Mouse (Mus musculus): ENCODE results near the gene Uap1l1. TPM values are rescaled to one million over a fixed set of nuclear protein-coding genes. Genes with fewer than 3 reads are reported as not detected.
"Not testable (repeated sequence)": the region's sequence is repeated elsewhere in the genome, so short reads cannot be mapped to it uniquely, and the experiment has no call there.

Gene Uap1l1
- 7.4 and 10.1 TPM in 2 replicates for polyA plus RNA-seq (2016; fragmentation: Nextera tagmentation; extraction: Ambion mirVana)

DNA sequence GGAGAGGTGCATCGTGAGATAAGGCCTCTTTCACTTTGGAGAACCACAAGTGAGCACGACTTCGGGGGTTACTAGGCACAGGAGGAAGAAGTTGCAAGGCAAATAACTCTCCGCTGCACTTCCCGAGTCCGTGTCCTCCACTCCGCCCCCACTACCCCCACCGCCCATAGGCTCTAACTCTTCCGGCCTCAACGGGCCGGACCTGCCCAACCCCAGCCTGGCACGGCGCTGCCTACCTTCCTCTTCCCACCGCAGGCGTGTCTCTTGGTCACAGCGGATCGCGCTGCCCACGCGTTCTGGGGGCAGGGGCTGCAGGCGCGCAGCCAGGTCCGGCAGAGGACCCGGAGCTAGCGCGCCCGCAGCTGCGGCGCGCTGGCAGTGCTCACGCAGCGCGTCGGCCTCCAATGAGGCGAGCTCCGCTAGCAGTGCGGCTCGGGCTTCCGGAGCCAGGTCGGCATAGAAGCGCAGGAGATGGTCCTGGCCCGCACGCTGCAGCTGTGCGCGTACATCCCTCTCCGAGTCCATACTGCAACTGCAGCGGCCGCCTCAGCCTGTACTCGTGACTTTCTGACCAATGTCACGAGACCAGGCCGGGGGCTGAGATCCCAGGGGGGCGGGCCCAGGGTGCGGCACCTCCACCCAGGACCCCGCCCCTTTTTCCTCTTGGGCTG, at the start of gene Uap1l1:
Gene Uap1l1, minus strand, starts transcription at position 592 of the 671 bp plus-strand sequence.
- Histone ChIP-seq H3K4me1 (replicated peaks) (peaks cover 12% of the 10 kb centered on the region), H3K27ac (peak within 1 kb of the TSS; percentile 74), H3K4me3 (peak within 1 kb of the TSS; percentile 66), H3K9me3 (no peaks in the 10 kb centered on the region), H3K27me3 (ENCODE audit: insufficient read depth, poor library complexity, severe bottlenecking) (peaks cover 53% of the 10 kb centered on the region), H3K36me3 (no peaks in the 10 kb centered on the region)
- DNase-seq (ENCODE audit: low spot score) = peak; percentile 67
- under 1% methylated on average over 54 of the region's 54 CpGs for WGBS

DNA sequence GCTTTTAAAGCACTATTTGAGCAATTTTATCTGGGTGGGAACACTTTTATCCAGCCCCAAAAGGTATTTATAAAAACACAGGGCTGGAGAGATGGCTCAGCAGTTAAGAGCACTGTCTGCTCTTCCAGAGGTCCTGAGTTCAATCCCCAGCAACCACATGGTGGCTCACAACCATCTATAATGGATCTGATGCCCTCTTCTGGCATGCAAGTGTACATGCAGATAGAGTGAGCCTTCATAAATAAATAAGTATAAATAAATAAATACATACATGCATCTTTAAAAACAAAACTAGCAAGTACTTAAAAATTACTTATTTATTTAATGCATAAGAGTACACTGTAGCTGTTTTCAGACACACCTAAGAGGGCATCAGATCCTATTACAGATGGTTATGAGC, 48.0 kb upstream of the Uap1l1 start:
- not testable (repeated sequence) for DNase-seq (ENCODE audit: low spot score); H3K27ac ChIP-seq; H3K9me3 ChIP-seq; H3K4me3 ChIP-seq; H3K27me3 ChIP-seq (ENCODE audit: insufficient read depth, poor library complexity, severe bottlenecking)
- peaks cover 18% of the 10 kb centered on the region for H3K36me3 ChIP-seq
- H3K4me1 ChIP-seq (replicated peaks) = peaks cover 12% of the 10 kb centered on the region; the same call in 1 of the 2 replicates

DNA sequence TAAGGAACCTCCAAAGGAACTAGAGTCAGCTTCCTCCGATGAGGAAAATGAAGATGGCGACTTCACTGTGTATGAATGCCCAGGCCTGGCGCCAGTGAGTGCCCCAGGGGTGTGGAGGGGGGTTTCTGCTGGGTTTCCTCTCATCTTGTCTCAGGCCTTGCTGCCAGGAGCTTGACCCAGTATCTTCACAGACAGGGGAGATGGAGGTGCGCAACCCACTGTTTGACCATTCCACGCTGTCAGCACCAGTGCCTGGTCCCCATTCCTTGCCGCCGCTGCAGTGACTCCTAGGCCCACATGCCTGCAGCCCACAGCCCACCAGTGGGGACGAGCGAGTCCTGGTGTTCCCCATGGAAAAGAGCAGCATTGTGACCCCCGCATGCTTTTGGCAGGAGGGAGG, 43.4 kb upstream of the Uap1l1 start:
- 86% methylated on average over 10 of the region's 10 CpGs for WGBS
- Histone ChIP-seq H3K27ac (no peak overlapping the region), H3K4me3 (no peak overlapping the region), H3K4me1 (replicated peaks) (peaks cover 13% of the 10 kb centered on the region), H3K9me3 (no peaks in the 10 kb centered on the region), H3K36me3 (peaks cover 32% of the 10 kb centered on the region), H3K27me3 (ENCODE audit: insufficient read depth, poor library complexity, severe bottlenecking) (peaks cover 13% of the 10 kb centered on the region)
- DNase-seq (ENCODE audit: low spot score) = no peak

DNA sequence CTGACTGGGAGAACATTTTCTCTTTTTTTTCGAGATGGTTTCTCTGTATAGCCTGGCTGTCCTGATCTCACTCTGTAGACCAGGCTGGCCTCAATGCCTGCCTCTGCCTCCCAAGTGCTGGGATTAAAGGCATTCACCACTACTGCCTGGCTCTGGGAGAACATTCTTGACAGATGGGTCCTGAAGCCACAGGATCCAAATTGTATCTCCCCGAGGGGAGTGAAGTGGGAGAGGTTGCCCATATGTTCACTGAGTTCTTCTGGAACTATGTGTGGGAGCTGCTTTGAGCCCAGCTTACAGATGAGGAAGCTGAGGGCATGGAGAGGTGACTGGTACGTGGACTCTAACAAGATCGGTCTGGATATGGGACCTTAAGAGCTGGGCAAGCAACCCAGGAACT, 38.5 kb upstream of the Uap1l1 start:
- no peak for DNase-seq (ENCODE audit: low spot score)
- peak overlapping the region; percentile 90; the same call in 1 of the 2 replicates for H3K27ac ChIP-seq
- peaks cover 20% of the 10 kb centered on the region for H3K36me3 ChIP-seq
- H3K4me1 ChIP-seq (replicated peaks) = peaks cover 36% of the 10 kb centered on the region
- no peaks in the 10 kb centered on the region for H3K9me3 ChIP-seq
- peaks cover 62% of the 10 kb centered on the region for H3K27me3 ChIP-seq (ENCODE audit: insufficient read depth, poor library complexity, severe bottlenecking)
- H3K4me3 ChIP-seq = peak overlapping the region; percentile 80
- WGBS = 85% methylated on average over 4 of the region's 4 CpGs

DNA sequence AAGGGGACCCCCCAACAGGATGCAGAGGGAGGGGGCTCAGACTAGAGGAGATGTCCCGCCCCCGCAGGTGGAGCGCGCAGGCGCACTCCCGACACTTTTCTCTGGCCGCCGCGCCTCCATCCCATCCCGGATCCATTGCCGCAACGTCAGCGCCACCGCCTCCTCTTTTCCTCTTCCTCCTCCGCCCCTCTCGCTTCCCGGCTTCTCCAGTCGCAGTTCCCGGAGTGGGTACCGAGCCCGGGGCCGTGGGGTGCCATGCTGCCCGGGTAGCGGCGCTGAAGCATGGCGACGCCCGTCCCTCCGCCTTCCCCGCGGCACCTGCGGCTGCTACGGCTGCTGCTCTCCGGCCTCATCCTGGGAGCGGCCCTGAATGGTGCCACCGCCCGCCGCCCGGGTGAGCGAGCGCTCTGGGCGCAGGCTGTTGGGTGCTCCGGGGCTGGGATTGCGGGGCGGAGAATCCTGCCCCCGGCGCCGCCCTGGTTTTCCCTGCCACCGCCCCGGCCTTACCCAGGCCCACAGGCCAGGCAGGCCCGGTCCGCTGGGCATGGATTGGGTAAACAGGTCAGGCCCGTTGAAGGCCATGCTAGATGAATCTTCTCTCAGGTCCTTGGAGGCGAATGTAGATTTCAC, 37.6 kb upstream of the Uap1l1 start:
- H3K27me3 ChIP-seq (ENCODE audit: insufficient read depth, poor library complexity, severe bottlenecking) = peaks cover 71% of the 10 kb centered on the region

DNA sequence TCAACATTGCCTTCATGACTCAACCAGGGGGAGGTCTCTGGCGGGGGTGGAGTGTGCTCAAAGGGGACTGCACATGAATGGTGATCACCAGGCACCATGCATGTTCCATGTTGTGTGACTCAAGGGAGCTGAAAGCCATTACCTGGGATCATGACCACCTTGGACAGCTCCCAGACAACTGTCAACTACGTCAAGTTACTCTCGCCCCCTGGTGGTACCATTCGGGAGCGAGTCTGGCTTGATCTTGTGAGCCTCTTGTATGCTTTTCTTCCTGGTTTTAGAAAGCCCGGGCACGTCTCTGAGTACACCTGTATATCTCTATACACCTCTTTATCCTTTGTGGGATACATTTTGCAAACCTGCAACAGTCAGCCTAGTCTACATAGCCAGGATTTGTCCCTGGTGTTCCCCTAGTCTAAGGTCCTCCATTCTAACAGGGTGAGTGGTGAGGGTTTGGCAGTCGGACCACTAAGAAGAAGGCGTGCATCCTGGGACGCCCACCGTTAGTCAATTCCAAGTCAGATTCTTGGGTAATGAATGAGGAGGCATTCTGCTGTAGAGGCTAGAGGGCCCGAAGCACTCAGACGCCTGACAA, 37.0 kb upstream of the Uap1l1 start:
- Histone ChIP-seq H3K9me3 (no peaks in the 10 kb centered on the region), H3K36me3 (peaks cover 5% of the 10 kb centered on the region), H3K4me1 (replicated peaks) (peaks cover 36% of the 10 kb centered on the region), H3K4me3 (peak overlapping the region; percentile 80), H3K27ac (peak overlapping the region; percentile 90), H3K27me3 (ENCODE audit: insufficient read depth, poor library complexity, severe bottlenecking) (peaks cover 77% of the 10 kb centered on the region)
- peak; percentile 84 for DNase-seq (ENCODE audit: low spot score)
- WGBS = under 1% methylated on average over 13 of the region's 13 CpGs

More for the DNA sequence above, 37.6 kb upstream of the Uap1l1 start:
- H3K9me3 ChIP-seq = no peaks in the 10 kb centered on the region
- peak overlapping the region; percentile 80 for H3K4me3 ChIP-seq
- H3K27ac ChIP-seq = peak overlapping the region; percentile 90
- peaks cover 36% of the 10 kb centered on the region for H3K4me1 ChIP-seq (replicated peaks)
- DNase-seq (ENCODE audit: low spot score) = peak; percentile 70
- peaks cover 11% of the 10 kb centered on the region for H3K36me3 ChIP-seq
- under 1% methylated on average over 54 of the region's 54 CpGs for WGBS

DNA sequence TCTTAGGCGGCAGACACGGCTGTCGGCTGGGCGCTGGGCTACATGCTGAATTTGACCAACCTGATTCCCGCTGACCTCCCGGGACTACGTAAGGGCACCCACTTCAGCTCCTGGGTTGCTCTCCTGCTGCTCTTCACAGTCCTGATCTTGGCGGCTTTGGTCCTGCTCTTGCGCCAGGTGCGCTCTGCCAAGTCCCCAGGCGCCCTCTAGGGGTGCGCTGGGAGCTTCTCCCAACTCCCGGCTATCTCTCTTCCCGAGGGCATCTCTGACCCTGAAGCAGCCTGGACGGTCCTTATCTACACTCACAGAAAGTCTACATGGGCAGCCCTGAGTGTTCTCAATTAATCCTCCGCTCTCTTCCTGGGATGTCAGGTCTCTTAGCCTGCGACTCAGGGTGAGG, 35.3 kb upstream of the Uap1l1 start:
- Histone ChIP-seq H3K36me3 (no peaks in the 10 kb centered on the region; the same call in 1 of the 2 replicates), H3K4me1 (replicated peaks) (peaks cover 45% of the 10 kb centered on the region), H3K4me3 (peak overlapping the region; percentile 29; the same call in 1 of the 2 replicates), H3K27ac (no peak overlapping the region), H3K27me3 (ENCODE audit: insufficient read depth, poor library complexity, severe bottlenecking) (peaks cover 95% of the 10 kb centered on the region), H3K9me3 (no peaks in the 10 kb centered on the region)
- 5% methylated on average over 17 of the region's 17 CpGs for WGBS
- DNase-seq (ENCODE audit: low spot score) = peak; percentile 36

DNA sequence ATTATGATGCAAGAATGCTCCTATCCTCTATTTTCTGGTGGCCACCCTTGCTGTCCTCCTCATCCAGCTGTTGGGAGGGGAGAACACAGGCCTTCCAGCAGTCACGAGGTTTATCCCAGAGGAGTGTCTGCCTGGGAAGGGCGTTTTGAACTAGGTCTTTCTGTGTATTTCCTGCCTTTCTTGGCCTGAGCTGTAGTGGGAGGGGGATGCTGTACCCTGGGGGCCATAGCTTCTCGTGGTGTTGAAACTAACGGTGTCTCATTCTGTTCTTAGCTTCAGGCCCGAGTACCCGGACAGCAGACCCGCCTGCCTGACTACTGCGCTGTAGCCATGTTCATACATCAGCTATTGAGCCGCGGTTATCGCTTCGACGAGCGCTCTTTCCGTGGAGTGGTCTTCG, 34.8 kb upstream of the Uap1l1 start:
- peaks cover 95% of the 10 kb centered on the region for H3K27me3 ChIP-seq (ENCODE audit: insufficient read depth, poor library complexity, severe bottlenecking)
- WGBS = 29% methylated on average over 16 of the region's 16 CpGs

DNA sequence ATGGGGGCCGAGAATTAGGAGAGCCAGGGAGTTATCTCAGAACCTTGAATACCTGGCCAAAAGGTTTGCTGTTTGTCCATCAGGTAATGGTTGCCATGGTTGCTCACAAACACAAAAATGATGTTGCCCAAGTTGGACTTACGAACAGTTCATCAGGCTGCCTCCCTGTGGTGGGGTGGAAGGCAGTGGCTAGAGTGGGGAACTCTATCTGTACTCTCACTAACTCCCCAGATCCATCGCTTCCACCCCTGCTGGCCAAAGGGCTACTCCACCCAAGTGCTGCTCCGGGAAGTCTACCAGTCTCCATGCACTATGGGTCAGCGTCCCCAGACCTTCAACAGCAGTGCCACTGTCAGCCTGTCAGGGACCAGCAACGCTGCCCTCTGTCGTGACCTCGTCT, 33.6 kb upstream of the Uap1l1 start, which contains the start of gene Npdc1:
Gene Npdc1, plus strand, starts transcription at position 301 of the 400 bp plus-strand sequence.
- peaks cover 100% of the 10 kb centered on the region for H3K27me3 ChIP-seq (ENCODE audit: insufficient read depth, poor library complexity, severe bottlenecking)

More for the DNA sequence above, 34.8 kb upstream of the Uap1l1 start:
- DNase-seq (ENCODE audit: low spot score) = no peak
- Histone ChIP-seq H3K4me3 (peak overlapping the region; percentile 29; the same call in 1 of the 2 replicates), H3K4me1 (replicated peaks) (peaks cover 49% of the 10 kb centered on the region), H3K27ac (no peak overlapping the region), H3K9me3 (no peaks in the 10 kb centered on the region), H3K36me3 (no peaks in the 10 kb centered on the region; the same call in 1 of the 2 replicates)

DNA sequence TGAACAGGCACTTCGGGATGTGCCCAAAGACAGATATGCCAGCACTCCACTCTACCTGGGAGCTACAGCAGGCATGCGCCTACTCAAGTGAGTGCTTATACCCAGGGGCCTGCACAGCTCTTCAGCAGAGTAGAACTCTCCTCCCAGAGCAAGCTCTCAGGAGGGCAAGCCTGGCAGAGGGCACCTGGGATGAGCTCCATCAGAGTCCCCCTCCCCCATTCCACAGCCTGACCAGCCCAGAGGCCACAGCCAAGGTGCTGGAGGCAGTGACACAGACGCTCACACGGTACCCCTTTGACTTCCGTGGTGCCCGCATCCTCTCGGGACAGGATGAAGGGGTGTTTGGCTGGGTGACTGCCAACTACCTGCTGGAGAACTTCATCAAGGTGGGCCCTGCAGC, 32.6 kb upstream of the Uap1l1 start:
- H3K4me1 ChIP-seq (replicated peaks) = peaks cover 43% of the 10 kb centered on the region
- H3K27me3 ChIP-seq (ENCODE audit: insufficient read depth, poor library complexity, severe bottlenecking) = peaks cover 93% of the 10 kb centered on the region
- no peak overlapping the region for H3K27ac ChIP-seq
- 94% methylated on average over 7 of the region's 7 CpGs for WGBS
- H3K9me3 ChIP-seq = no peaks in the 10 kb centered on the region
- no peaks in the 10 kb centered on the region for H3K36me3 ChIP-seq
- DNase-seq (ENCODE audit: low spot score) = no peak
- H3K4me3 ChIP-seq = no peak overlapping the region

More for the DNA sequence above, 33.6 kb upstream of the Uap1l1 start, which contains the start of gene Npdc1:
- H3K4me1 ChIP-seq (replicated peaks) = peaks cover 53% of the 10 kb centered on the region
- DNase-seq (ENCODE audit: low spot score) = no peak
- no peak within 1 kb of the TSS for H3K4me3 ChIP-seq
- H3K9me3 ChIP-seq = no peaks in the 10 kb centered on the region
- WGBS = 66% methylated on average over 8 of the region's 8 CpGs
- no peak within 1 kb of the TSS for H3K27ac ChIP-seq
- H3K36me3 ChIP-seq = no peaks in the 10 kb centered on the region

DNA sequence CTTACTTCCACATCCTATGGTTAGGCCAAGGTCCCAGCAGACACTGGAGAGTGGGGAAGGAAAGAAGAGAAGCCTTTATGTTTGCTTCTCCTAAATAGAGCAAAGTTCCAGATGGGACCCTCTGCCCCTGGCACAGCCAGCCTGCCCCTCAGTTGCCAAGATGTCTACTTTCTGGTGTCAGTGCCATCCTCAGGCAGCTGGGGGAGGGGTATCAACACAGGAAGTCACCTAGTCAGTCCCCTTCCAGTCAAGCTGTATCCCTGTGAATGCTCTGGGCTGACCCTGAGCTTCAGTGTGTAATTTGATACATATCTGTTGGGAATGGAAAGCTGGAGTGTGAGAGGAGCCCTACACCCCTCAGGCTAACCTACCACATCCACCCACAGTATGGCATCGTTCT, 31.5 kb upstream of the Uap1l1 start:
- Histone ChIP-seq H3K27me3 (ENCODE audit: insufficient read depth, poor library complexity, severe bottlenecking) (peaks cover 83% of the 10 kb centered on the region), H3K9me3 (no peaks in the 10 kb centered on the region), H3K4me1 (replicated peaks) (peaks cover 34% of the 10 kb centered on the region), H3K36me3 (no peaks in the 10 kb centered on the region), H3K27ac (no peak overlapping the region), H3K4me3 (no peak overlapping the region)
- WGBS = 54% methylated on average over 1 of the region's 1 CpGs
- DNase-seq (ENCODE audit: low spot score) = no peak

DNA sequence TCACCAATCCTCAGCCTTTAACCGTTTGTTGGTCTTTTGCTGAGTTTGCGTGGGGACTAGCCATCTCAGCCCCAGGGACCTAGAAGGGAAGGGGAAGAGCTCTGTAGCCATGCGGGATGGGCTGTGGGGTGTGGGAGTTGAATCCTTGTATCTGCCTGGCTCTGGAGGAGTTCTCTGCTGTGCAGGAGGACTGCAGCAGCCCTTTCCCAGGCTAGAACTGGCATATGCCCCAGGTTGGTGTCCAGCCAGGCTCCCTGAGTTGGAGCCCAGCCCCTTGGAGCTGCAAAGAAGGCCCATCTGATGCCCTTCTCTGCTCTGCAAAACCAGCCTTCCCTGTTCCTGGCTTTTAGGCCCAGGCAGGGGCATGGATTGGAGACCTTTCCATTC, 31.1 kb upstream of the Uap1l1 start:
- Histone ChIP-seq H3K4me3 (peak overlapping the region; percentile 53), H3K36me3 (no peaks in the 10 kb centered on the region), H3K27me3 (ENCODE audit: insufficient read depth, poor library complexity, severe bottlenecking) (peaks cover 79% of the 10 kb centered on the region), H3K4me1 (replicated peaks) (peaks cover 34% of the 10 kb centered on the region), H3K9me3 (no peaks in the 10 kb centered on the region), H3K27ac (no peak overlapping the region)
- no peak for DNase-seq (ENCODE audit: low spot score)
- 32% methylated on average over 3 of the region's 3 CpGs for WGBS

Measured in hindbrain, embryonic 10.5 days (tissue).